Mouse (Mus musculus) forebrain, embryonic 12.5 days (tissue): ENCODE measurements at regions not wholly inside any gene's neighbourhood (a gene's known extent, or its start where the extent isn't known, plus 50 kb on each side); places are given as distances from the start of the nearest gene placed in this dataset.
A peak's percentile ranks its signal among the peaks of the same experiment; 100 is the strongest.

Experiments
- ATAC-seq: fragments of 200-750 bp; cut with Nextera tagmentation; 2 replicates; pipeline ENCODE4 v1.8.0; 2017; ENCODE audit warnings: moderate TSS enrichment; ENCODE audit not compliant: low FRiP score
- H3K27ac ChIP-seq: fragments of 300-500 bp; sonication (generic); 2 replicates; pipeline ENCODE4 v1.5.1; 2016; ENCODE audit warnings: mild to moderate bottlenecking
- H3K27me3 ChIP-seq: fragments of 300-500 bp; sonication (generic); 2 replicates; pipeline ENCODE4 v1.6.1; 2016; ENCODE audit warnings: mild to moderate bottlenecking
- H3K36me3 ChIP-seq: fragments of 300-500 bp; sonication (generic); replicated peaks from 2 replicates; pipeline ENCODE4 v1.6.1; 2016; ENCODE audit warnings: mild to moderate bottlenecking
- H3K4me1 ChIP-seq: fragments of 300-500 bp; sonication (generic); 2 replicates; pipeline ENCODE4 v1.6.1; 2016
- H3K4me2 ChIP-seq: fragments of 300-500 bp; sonication (generic); 2 replicates; pipeline ENCODE4 v1.6.1; 2016; ENCODE audit warnings: mild to moderate bottlenecking, moderate library complexity
- H3K4me3 ChIP-seq: fragments of 300-500 bp; sonication (generic); replicated peaks from 2 replicates; pipeline ENCODE4 v1.5.1; 2016; ENCODE audit warnings: mild to moderate bottlenecking
- H3K9ac ChIP-seq: fragments of 300-500 bp; sonication (generic); 2 replicates; pipeline ENCODE4 v1.6.1; 2016; ENCODE audit warnings: mild to moderate bottlenecking
- H3K9me3 ChIP-seq: fragments of 300-500 bp; sonication (generic); 2 replicates; pipeline ENCODE4 v1.6.1; 2016
- WGBS: fragments of 180-500 bp; shearing (Covaris S2); methylation state at CpG from one replicate; pipeline ENCODE4 v1.1.7; 2016; 5-methylcytosine and 5-hydroxymethylcytosine counted together

- 66% methylated on average over 2 of the region's 2 CpGs for WGBS
- no peak overlapping the region for H3K4me2 ChIP-seq
- H3K36me3 ChIP-seq, result no peaks in the 10 kb centered on the region
- peak overlapping the region; percentile 26; the same call in 1 of the 2 replicates for H3K27ac ChIP-seq
- H3K27me3 ChIP-seq, result no peaks in the 10 kb centered on the region
- H3K9ac ChIP-seq, result no peak overlapping the region
- H3K4me3 ChIP-seq, result no peak overlapping the region
- no peak for ATAC-seq
- peaks cover 12% of the 10 kb centered on the region for H3K4me1 ChIP-seq
- H3K9me3 ChIP-seq, result no peaks in the 10 kb centered on the region
Measured at GRCm38 (mm10) chr3:42040270-42040812, 297.9 kb downstream of the D3Ertd751e start.

- 95% methylated on average over 2 of the region's 2 CpGs for WGBS
- peaks cover 12% of the 10 kb centered on the region for H3K4me1 ChIP-seq
Measured at GRCm38 (mm10) chr3:42040959-42041358, 298.5 kb downstream of the D3Ertd751e start.

GRCm38 (mm10) chr3:42057286-42057868 lies 315.0 kb downstream of the D3Ertd751e start:
- no peak for ATAC-seq
- no peaks in the 10 kb centered on the region for H3K27me3 ChIP-seq
- WGBS, result 77% methylated on average over 10 of the region's 10 CpGs
- H3K4me2 ChIP-seq, result no peak overlapping the region
- H3K9ac ChIP-seq, result no peak overlapping the region
- no peaks in the 10 kb centered on the region for H3K9me3 ChIP-seq
- H3K4me1 ChIP-seq, result no peaks in the 10 kb centered on the region
- no peak overlapping the region for H3K4me3 ChIP-seq
- H3K36me3 ChIP-seq, result no peaks in the 10 kb centered on the region
- H3K27ac ChIP-seq, result no peak overlapping the region

More at GRCm38 (mm10) chr3:42040959-42041358, 298.5 kb downstream of the D3Ertd751e start:
- Histone ChIP-seq H3K9ac (no peak overlapping the region), H3K27ac (0 out of 2 replicates have a peak overlapping the region, but pooled peaks have one; percentile 26), H3K36me3 (no peaks in the 10 kb centered on the region), H3K4me2 (no peak overlapping the region), H3K9me3 (no peaks in the 10 kb centered on the region), H3K4me3 (no peak overlapping the region), H3K27me3 (no peaks in the 10 kb centered on the region)
- no peak for ATAC-seq

GRCm38 (mm10) chr3:42065093-42065935 lies 322.9 kb downstream of the D3Ertd751e start:
- WGBS, result 18% methylated on average over 7 of the region's 7 CpGs
- Histone ChIP-seq H3K9ac (no peak overlapping the region), H3K27ac (0 out of 2 replicates have a peak overlapping the region, but pooled peaks have one; percentile 0), H3K27me3 (no peaks in the 10 kb centered on the region), H3K4me2 (no peak overlapping the region), H3K36me3 (no peaks in the 10 kb centered on the region), H3K4me3 (no peak overlapping the region), H3K4me1 (peaks cover 10% of the 10 kb centered on the region), H3K9me3 (no peaks in the 10 kb centered on the region)
- ATAC-seq, result peak; percentile 72; the same call in 1 of the 2 replicates

- no peak overlapping the region for H3K4me2 ChIP-seq
- H3K27ac ChIP-seq, result 0 out of 2 replicates have a peak overlapping the region, but pooled peaks have one; percentile 0
- ATAC-seq, result no peak
Measured at GRCm38 (mm10) chr3:42065962-42066361, 323.6 kb downstream of the D3Ertd751e start.

GRCm38 (mm10) chr3:42067036-42067435 lies 324.6 kb downstream of the D3Ertd751e start:
- Histone ChIP-seq H3K27me3 (no peaks in the 10 kb centered on the region), H3K9me3 (no peaks in the 10 kb centered on the region), H3K4me1 (peaks cover 10% of the 10 kb centered on the region), H3K9ac (no peak overlapping the region), H3K27ac (no peak overlapping the region), H3K4me3 (no peak overlapping the region), H3K36me3 (no peaks in the 10 kb centered on the region), H3K4me2 (no peak overlapping the region)
- no peak for ATAC-seq
- 92% methylated on average over 5 of the region's 5 CpGs for WGBS

More at GRCm38 (mm10) chr3:42065962-42066361, 323.6 kb downstream of the D3Ertd751e start:
- Histone ChIP-seq H3K27me3 (no peaks in the 10 kb centered on the region), H3K36me3 (no peaks in the 10 kb centered on the region), H3K4me1 (peaks cover 10% of the 10 kb centered on the region), H3K9ac (no peak overlapping the region), H3K4me3 (no peak overlapping the region), H3K9me3 (no peaks in the 10 kb centered on the region)
- WGBS, result 11% methylated on average over 3 of the region's 3 CpGs

- WGBS, result 48% methylated on average over 11 of the region's 11 CpGs
- H3K4me2 ChIP-seq, result no peak overlapping the region
- H3K27me3 ChIP-seq, result no peaks in the 10 kb centered on the region
- 0 out of 2 replicates have a peak, but pooled peaks cover 4% of the 10 kb centered on the region for H3K4me1 ChIP-seq
- no peaks in the 10 kb centered on the region for H3K36me3 ChIP-seq
- no peaks in the 10 kb centered on the region for H3K9me3 ChIP-seq
- no peak overlapping the region for H3K9ac ChIP-seq
- no peak overlapping the region for H3K4me3 ChIP-seq
- ATAC-seq, result peak; percentile 63
- no peak overlapping the region for H3K27ac ChIP-seq
Measured at GRCm38 (mm10) chr3:42074532-42075287, 332.3 kb downstream of the D3Ertd751e start.

- no peak overlapping the region for H3K27ac ChIP-seq
- H3K4me3 ChIP-seq, result no peak overlapping the region
- no peaks in the 10 kb centered on the region for H3K36me3 ChIP-seq
- peak overlapping the region; percentile 25; the same call in 1 of the 2 replicates for H3K4me2 ChIP-seq
- no peak overlapping the region for H3K9ac ChIP-seq
- no peaks in the 10 kb centered on the region for H3K4me1 ChIP-seq
- 30% methylated on average over 13 of the region's 13 CpGs for WGBS
- no peaks in the 10 kb centered on the region for H3K27me3 ChIP-seq
- no peaks in the 10 kb centered on the region for H3K9me3 ChIP-seq
- peak; percentile 91 for ATAC-seq
Measured at GRCm38 (mm10) chr3:42110976-42111847, 368.8 kb downstream of the D3Ertd751e start.

- Histone ChIP-seq H3K9me3 (no peaks in the 10 kb centered on the region), H3K27ac (no peak overlapping the region), H3K27me3 (no peaks in the 10 kb centered on the region), H3K36me3 (no peaks in the 10 kb centered on the region), H3K4me1 (no peaks in the 10 kb centered on the region), H3K4me3 (no peak overlapping the region), H3K4me2 (no peak overlapping the region), H3K9ac (no peak overlapping the region)
- 58% methylated on average over 3 of the region's 3 CpGs for WGBS
- ATAC-seq, result no peak
Measured at GRCm38 (mm10) chr3:42129821-42130560, 387.6 kb downstream of the D3Ertd751e start.

- H3K9ac ChIP-seq, result no peak overlapping the region
- H3K9me3 ChIP-seq, result no peaks in the 10 kb centered on the region
- no peaks in the 10 kb centered on the region for H3K4me1 ChIP-seq
- H3K4me3 ChIP-seq, result no peak overlapping the region
- no peaks in the 10 kb centered on the region for H3K27me3 ChIP-seq
- no peak overlapping the region for H3K4me2 ChIP-seq
- WGBS, result 85% methylated on average over 1 of the region's 1 CpGs
- H3K27ac ChIP-seq, result no peak overlapping the region
- ATAC-seq, result no peak
- no peaks in the 10 kb centered on the region for H3K36me3 ChIP-seq
Measured at GRCm38 (mm10) chr3:42132322-42132721, 389.9 kb downstream of the D3Ertd751e start.

GRCm38 (mm10) chr3:42153372-42153771 lies 411.0 kb downstream of the D3Ertd751e start:
- H3K27ac ChIP-seq, result no peak overlapping the region
- no peak overlapping the region for H3K4me3 ChIP-seq
- H3K9me3 ChIP-seq, result no peaks in the 10 kb centered on the region
- no peak overlapping the region for H3K9ac ChIP-seq
- no peaks in the 10 kb centered on the region for H3K36me3 ChIP-seq
- H3K4me1 ChIP-seq, result peaks cover 3% of the 10 kb centered on the region
- no peak overlapping the region for H3K4me2 ChIP-seq
- WGBS, result 85% methylated on average over 3 of the region's 3 CpGs
- H3K27me3 ChIP-seq, result peaks cover 20% of the 10 kb centered on the region
- ATAC-seq, result no peak
